Mouse (Mus musculus) cortical plate, adult 2 months (tissue): ENCODE data around the gene Mettl21a.

Experiments
- CTCF ChIP-seq: fragments of 200-500 bp; IDR thresholded peaks from 2 replicates; pipeline ENCODE4 v1.5.1; 2011; ENCODE audit warnings: mild to moderate bottlenecking, control low read depth, low read length; ENCODE audit not compliant: insufficient read depth; ENCODE audit errors: extremely low read depth
- POLR2A ChIP-seq: fragments of 200-500 bp; IDR thresholded peaks from 2 replicates; pipeline ENCODE4 v1.6.1; 2011; ENCODE audit warnings: mild to moderate bottlenecking, low read length, control low read depth; ENCODE audit not compliant: insufficient read depth; ENCODE audit errors: extremely low read depth

DNA sequence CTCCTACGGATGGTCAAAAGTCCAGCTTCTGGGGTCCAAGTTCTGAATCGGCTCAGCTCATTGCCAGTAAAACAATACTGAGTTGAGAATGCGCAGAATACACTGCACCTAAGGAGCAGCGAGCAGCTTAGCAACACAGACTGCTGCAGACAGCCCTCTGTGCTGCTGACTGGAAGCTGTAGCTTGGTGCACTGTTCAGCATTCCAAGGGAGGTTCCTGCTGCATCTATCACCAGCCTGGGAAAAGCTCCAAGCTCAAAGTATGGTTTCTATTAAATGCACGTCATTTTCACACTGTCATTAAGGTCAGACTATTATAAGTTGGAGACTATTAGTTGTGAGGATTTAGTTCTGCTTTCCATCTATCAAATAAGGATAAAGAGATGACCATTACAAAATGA is 4.1 kb upstream of the Mettl21a start:
- TF ChIP-seq POLR2A (peak; percentile 58; the same call in 1 of the 2 replicates), CTCF (no peak)
